Comparison of ENCODE assay signal across 14 mouse cellular contexts in the genomic region with DNA sequence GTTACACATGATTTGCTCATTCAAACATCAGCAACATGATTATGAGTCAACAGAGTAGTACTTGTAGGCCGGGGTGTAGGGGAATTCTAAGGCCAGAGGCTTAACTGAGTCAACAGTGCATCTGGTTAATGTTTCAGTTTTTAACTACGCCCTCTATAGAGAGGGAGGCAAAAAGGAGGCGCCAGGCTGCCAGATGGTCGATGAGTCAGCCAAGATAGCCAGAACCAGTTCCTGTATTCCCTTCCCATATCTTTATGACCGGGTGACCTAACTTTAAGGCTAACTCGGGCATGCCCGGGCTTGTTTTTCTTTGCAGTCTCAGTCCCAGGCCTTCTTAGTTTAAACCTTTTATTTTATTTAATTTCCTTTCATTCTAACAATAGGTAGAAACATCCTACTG.
A peak's percentile ranks its signal among the peaks of the same experiment; 100 is the strongest.
DNase-seq lines count a peak whose midpoint lies in the region; ATAC-seq and TF ChIP-seq lines count a peak whose summit lies in the region.
"Had no signal": no experiment of that assay in that cellular context is flagged by ENCODE, and none has a peak within 500 bp of the region (broad histone marks: within the 10 kb centered on the region; RNA-seq: fewer than 3 reads in every experiment).

No protein-coding gene starts in this region.

- H3K9ac ChIP-seq in stomach, embryonic 15.5 days, result no peak overlapping the region
- H3K9ac ChIP-seq: limb, embryonic 13.5 days; liver, postnatal 0 days had no signal

- H3K27ac ChIP-seq in bone marrow macrophage, adult 2 months (ENCODE audit: insufficient read depth, low read depth, low read length), result peak overlapping the region; percentile 23; the same call in 1 of the 2 replicates
- no peak overlapping the region for H3K27ac ChIP-seq in stomach, embryonic 15.5 days
- H3K27ac ChIP-seq: hindbrain, postnatal 0 days; kidney, postnatal 0 days; limb, embryonic 13.5 days had no signal

- H3K36me3 ChIP-seq in stomach, embryonic 15.5 days, result no peaks in the 10 kb centered on the region
- H3K36me3 ChIP-seq: limb, embryonic 13.5 days had no signal

- H3K9me3 ChIP-seq in stomach, embryonic 15.5 days, result no peaks in the 10 kb centered on the region
- H3K9me3 ChIP-seq: limb, embryonic 13.5 days had no signal

- no peak overlapping the region for H3K4me3 ChIP-seq in bone marrow macrophage, adult 2 months (ENCODE audit: insufficient read depth, low read length)
- H3K4me3 ChIP-seq in stomach, embryonic 15.5 days (replicated peaks), result no peak overlapping the region
- H3K4me3 ChIP-seq: limb, embryonic 13.5 days had no signal

- no peak overlapping the region for H3K4me2 ChIP-seq in stomach, embryonic 15.5 days
- H3K4me2 ChIP-seq: limb, embryonic 13.5 days had no signal

- peak; percentile 4 to 7 for DNase-seq in left cerebral cortex, adult 18-20 months (ENCODE audit: low spot score in 2 of 2)
- no peak for DNase-seq in left cerebral cortex, postnatal 10 days (ENCODE audit: extremely low spot score in 1 of 2, low spot score in 2 of 2)
- DNase-seq in gastrocnemius, postnatal 25 days, result no peak
- DNase-seq in thymus, postnatal 10 days (ENCODE audit: low spot score in 2 of 2), result no peak
- DNase-seq in natural killer cell, adult 2 months (ENCODE audit: low spot score in 2 of 2), result no peak
- no peak for DNase-seq in testis, postnatal 14 days (ENCODE audit: low spot score)
- DNase-seq: heart, adult 11 months; heart, postnatal 14 days; liver, postnatal 0 days had no signal

- ATAC-seq in stomach, embryonic 15.5 days (ENCODE audit: insufficient read depth, low FRiP score, low read depth), result peak; percentile 76
- ATAC-seq: hindbrain, postnatal 0 days; liver, postnatal 0 days had no signal

- intact Hi-C loops in left cerebral cortex, postnatal 10 days (cut with DNase I), result no loop called here

- H3K4me1 ChIP-seq in bone marrow macrophage, adult 2 months (ENCODE audit: control insufficient read depth, insufficient read depth, low read length), result no peaks in the 10 kb centered on the region
- no peaks in the 10 kb centered on the region for H3K4me1 ChIP-seq in stomach, embryonic 15.5 days
- H3K4me1 ChIP-seq: limb, embryonic 13.5 days had no signal

- H3K27me3 ChIP-seq in stomach, embryonic 15.5 days (replicated peaks), result no peaks in the 10 kb centered on the region
- H3K27me3 ChIP-seq: limb, embryonic 13.5 days had no signal

- 74% methylated on average over 7 of the region's 7 CpGs for WGBS in stomach, embryonic 15.5 days

- no peak for TF ChIP-seq CTCF in bone marrow macrophage, adult 2 months (IDR thresholded peaks at IDR 0.05; ENCODE audit: low read depth, low read length)

- TF ChIP-seq POLR2A in bone marrow macrophage, adult 2 months (IDR thresholded peaks at IDR 0.05; ENCODE audit: borderline replicate concordance, low read depth, low read length), result no peak

Comparison
In these comparisons a context has a peak if more than half of its experiments do, and no peak if none do; other contexts are left out.
1. DNase-seq: peak in left cerebral cortex, adult 18-20 months (2 of 2); none in left cerebral cortex, postnatal 10 days (0 of 2), gastrocnemius, postnatal 25 days (single experiment), thymus, postnatal 10 days (0 of 2), natural killer cell, adult 2 months (0 of 2) and testis, postnatal 14 days (single experiment).